Mouse (Mus musculus) lung, postnatal 25 days (tissue): ENCODE results near the gene Blzf1.

Source experiments
- DNase-seq: peaks from one replicate; pipeline ENCODE4 v3.0.0; 2022; ENCODE audit warnings: low spot score

Blzf1 gene

GRCm38 (mm10) chr1:164294071-164294470 lies 13.2 kb downstream of the Blzf1 start:
- peak; percentile 43 for DNase-seq

GRCm38 (mm10) chr1:164292040-164292439 lies 15.2 kb downstream of the Blzf1 start:
- DNase-seq: no peak

- no peak for DNase-seq
These were observed 19.9 kb downstream of the Blzf1 start for GRCm38 (mm10) chr1:164287406-164287805.

- DNase-seq: no peak
These were observed 23.3 kb downstream of the Blzf1 start for GRCm38 (mm10) chr1:164284007-164284406.

- no peak for DNase-seq
These were observed 28.0 kb downstream of the Blzf1 start for GRCm38 (mm10) chr1:164279332-164279731.

- no peak for DNase-seq
These were observed 30.7 kb downstream of the Blzf1 start for GRCm38 (mm10) chr1:164276552-164276951.

- DNase-seq: peak; percentile 95
These were observed 31.8 kb downstream of the Blzf1 start, which contains the start of gene Ccdc181 for GRCm38 (mm10) chr1:164275455-164275954. Gene Ccdc181, plus strand, starts transcription at chr1:164275585.

- DNase-seq: no peak
These were observed 33.6 kb downstream of the Blzf1 start for GRCm38 (mm10) chr1:164273659-164274058.

GRCm38 (mm10) chr1:164270941-164271340 lies 36.3 kb downstream of the Blzf1 start:
- no peak for DNase-seq

- peak; percentile 16 for DNase-seq
These were observed 45.7 kb downstream of the Blzf1 start for GRCm38 (mm10) chr1:164261553-164261952.

GRCm38 (mm10) chr1:164260171-164261028 lies 46.9 kb downstream of the Blzf1 start:
- DNase-seq: no peak

GRCm38 (mm10) chr1:164254836-164255235 lies 52.5 kb downstream of the Blzf1 start:
- no peak for DNase-seq

GRCm38 (mm10) chr1:164252551-164252950 lies 54.7 kb downstream of the Blzf1 start:
- DNase-seq: no peak

GRCm38 (mm10) chr1:164251438-164251837 lies 55.9 kb downstream of the Blzf1 start:
- DNase-seq: no peak

GRCm38 (mm10) chr1:164250391-164251150 lies 56.7 kb downstream of the Blzf1 start:
- DNase-seq: no peak

- DNase-seq: no peak
These were observed 58.0 kb downstream of the Blzf1 start for GRCm38 (mm10) chr1:164249332-164249711.

- peak; percentile 97 for DNase-seq
These were observed 58.6 kb downstream of the Blzf1 start, which contains the start of gene Slc19a2 for GRCm38 (mm10) chr1:164248465-164249331. Gene Slc19a2, plus strand, starts transcription at chr1:164249046.

GRCm38 (mm10) chr1:164247971-164248370 lies 59.3 kb downstream of the Blzf1 start:
- peak; percentile 10 for DNase-seq

- no peak for DNase-seq
These were observed 59.8 kb downstream of the Blzf1 start for GRCm38 (mm10) chr1:164247442-164247841.

- DNase-seq: no peak
These were observed 64.5 kb downstream of the Blzf1 start for GRCm38 (mm10) chr1:164242809-164243208.

GRCm38 (mm10) chr1:164241494-164241893 lies 65.8 kb downstream of the Blzf1 start:
- no peak for DNase-seq
